Mouse (Mus musculus) olfactory bulb, adult 2 months (tissue): ENCODE results near the gene Chadl.

Experiments
- CTCF ChIP-seq: fragments of 200-500 bp; IDR thresholded peaks from 2 replicates; pipeline ENCODE4 v1.5.1; 2012; ENCODE audit warnings: low read depth, mild to moderate bottlenecking, low read length, moderate library complexity; ENCODE audit not compliant: insufficient read depth
- POLR2A ChIP-seq: fragments of 200-500 bp; IDR thresholded peaks from 2 replicates; pipeline ENCODE4 v1.6.1; 2012; ENCODE audit warnings: mild to moderate bottlenecking, low read depth, low read length, moderate library complexity; ENCODE audit not compliant: insufficient read depth

DNA sequence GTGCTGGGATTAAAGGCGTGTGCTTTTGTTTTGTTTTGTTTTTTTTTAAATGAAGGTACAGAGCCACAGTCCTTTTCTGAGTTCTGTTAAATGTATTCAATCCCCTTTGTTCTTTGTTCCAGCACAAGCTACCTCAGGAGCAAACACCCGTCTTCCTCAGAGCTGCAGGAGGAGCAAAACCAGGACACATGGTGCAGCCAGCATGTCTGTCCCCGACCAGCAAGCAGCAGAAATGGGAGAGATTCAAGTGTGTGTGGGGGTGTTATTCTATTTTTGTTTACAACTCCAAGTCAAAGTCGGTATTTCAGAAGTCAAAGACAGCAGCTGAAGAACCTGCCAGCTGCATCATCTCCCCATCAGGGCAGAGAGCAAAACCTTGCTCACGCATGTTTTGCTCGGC lies 16.7 kb upstream of the Chadl start:
- no peak for TF ChIP-seq CTCF
- TF ChIP-seq POLR2A: no peak
